Mouse (Mus musculus): ENCODE data around the gene Chp1. TPM values are rescaled to one million over a fixed set of nuclear protein-coding genes. Genes with fewer than 3 reads are reported as not detected.

Chp1 gene
- polyA plus RNA-seq, 1 experiment from 2014 or later: 52.5 TPM

DNA sequence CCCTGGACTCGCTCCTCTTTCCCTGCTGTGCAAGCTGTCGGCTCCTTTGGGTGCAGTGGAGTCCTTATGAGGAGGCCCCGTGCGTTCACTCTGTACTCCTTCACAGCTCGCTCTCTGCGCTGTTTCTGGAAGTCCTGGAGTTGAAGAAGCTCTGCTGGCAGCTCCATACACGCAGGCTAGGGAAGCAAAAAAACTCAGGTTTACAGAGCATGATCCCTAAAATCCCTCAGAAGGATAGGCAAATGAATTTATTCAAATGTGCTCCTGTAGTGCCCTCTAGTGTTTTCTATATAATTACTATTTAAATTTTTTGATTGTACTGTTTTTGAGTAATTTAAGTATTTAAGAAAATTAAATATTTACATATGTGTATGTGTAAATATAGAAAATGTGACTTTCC, 26.9 kb upstream of the Chp1 start:
- Histone ChIP-seq H3K4me1 (ENCODE audit: control insufficient read depth, insufficient read depth, low read length) (no peaks in the 10 kb centered on the region), H3K4me2 (ENCODE audit: low read depth, low read length) (no peak overlapping the region), H3K9me3 (replicated peaks; ENCODE audit: control insufficient read depth, low read length) (no peaks in the 10 kb centered on the region), H3K4me3 (ENCODE audit: low read length) (no peak overlapping the region), H3K9ac (ENCODE audit: low read length) (no peak overlapping the region), H3K27ac (ENCODE audit: low read length) (no peak overlapping the region), H3K27me3 (ENCODE audit: control insufficient read depth, insufficient read depth, low read length) (no peaks in the 10 kb centered on the region), H3K36me3 (ENCODE audit: control insufficient read depth, insufficient read depth) (no peaks in the 10 kb centered on the region)
- ATAC-seq (replicated peaks; ENCODE audit: extremely low read depth, insufficient read depth, low FRiP score): no peak
- WGBS: 68% methylated on average over 7 of the region's 7 CpGs

DNA sequence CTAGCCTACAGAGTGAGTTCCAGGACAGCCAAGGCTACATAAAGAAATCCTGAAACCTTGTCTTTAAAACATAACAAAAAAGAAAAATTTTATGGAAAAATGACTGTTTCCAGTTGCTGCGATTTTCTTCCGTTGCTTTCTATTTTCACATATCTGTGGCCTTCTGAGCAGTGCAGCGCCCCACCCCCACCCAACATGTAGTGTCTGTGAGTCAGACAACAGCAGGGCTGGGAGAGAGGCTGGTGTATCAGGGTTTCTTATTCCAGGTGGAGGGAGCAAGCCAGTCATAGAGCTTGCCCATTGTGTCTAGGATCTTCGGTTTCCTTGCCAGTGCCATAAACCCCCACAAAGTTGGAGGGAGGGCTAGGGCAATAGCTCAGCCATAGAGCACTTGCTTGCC, 23.7 kb upstream of the Chp1 start:
- Histone ChIP-seq H3K4me2 (ENCODE audit: low read depth, low read length) (no peak overlapping the region), H3K36me3 (ENCODE audit: control insufficient read depth, insufficient read depth) (no peaks in the 10 kb centered on the region), H3K27me3 (ENCODE audit: control insufficient read depth, insufficient read depth, low read length) (no peaks in the 10 kb centered on the region), H3K27ac (ENCODE audit: low read length) (no peak overlapping the region), H3K4me1 (ENCODE audit: control insufficient read depth, insufficient read depth, low read length) (no peaks in the 10 kb centered on the region), H3K4me3 (ENCODE audit: low read length) (no peak overlapping the region), H3K9ac (ENCODE audit: low read length) (no peak overlapping the region), H3K9me3 (replicated peaks; ENCODE audit: control insufficient read depth, low read length) (no peaks in the 10 kb centered on the region)
- ATAC-seq (replicated peaks; ENCODE audit: extremely low read depth, insufficient read depth, low FRiP score): no peak
- 79% methylated on average over 4 of the region's 4 CpGs for WGBS

DNA sequence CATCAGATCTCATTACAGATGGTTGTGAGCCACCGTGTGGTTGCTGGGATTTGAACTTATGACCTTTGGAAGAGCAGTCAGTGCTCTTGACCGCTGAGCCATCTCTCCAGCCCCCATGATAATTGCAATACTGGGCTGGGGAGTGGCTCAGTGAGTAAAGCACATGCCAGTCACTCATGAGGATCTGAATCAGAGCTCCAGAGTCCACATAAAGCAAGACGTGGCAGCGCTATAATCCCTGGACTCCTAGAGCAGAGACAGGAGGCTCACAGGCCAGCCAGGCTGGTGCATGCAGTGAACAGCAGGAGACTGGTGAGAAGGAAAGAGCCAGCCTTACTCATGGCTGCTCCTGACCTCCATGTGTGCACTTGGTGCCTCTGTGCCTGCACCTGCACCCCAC, 22.1 kb upstream of the Chp1 start:
- H3K9me3 ChIP-seq (replicated peaks; ENCODE audit: control insufficient read depth, low read length): no peaks in the 10 kb centered on the region
- ATAC-seq (replicated peaks; ENCODE audit: extremely low read depth, insufficient read depth, low FRiP score): no peak
- no peak overlapping the region for H3K9ac ChIP-seq (ENCODE audit: low read length)
- no peaks in the 10 kb centered on the region for H3K4me1 ChIP-seq (ENCODE audit: control insufficient read depth, insufficient read depth, low read length)
- no peak overlapping the region for H3K27ac ChIP-seq (ENCODE audit: low read length)
- WGBS: 59% methylated on average over 4 of the region's 4 CpGs
- H3K4me2 ChIP-seq (ENCODE audit: low read depth, low read length): no peak overlapping the region
- no peaks in the 10 kb centered on the region for H3K36me3 ChIP-seq (ENCODE audit: control insufficient read depth, insufficient read depth)
- no peaks in the 10 kb centered on the region for H3K27me3 ChIP-seq (ENCODE audit: control insufficient read depth, insufficient read depth, low read length)
- no peak overlapping the region for H3K4me3 ChIP-seq (ENCODE audit: low read length)

DNA sequence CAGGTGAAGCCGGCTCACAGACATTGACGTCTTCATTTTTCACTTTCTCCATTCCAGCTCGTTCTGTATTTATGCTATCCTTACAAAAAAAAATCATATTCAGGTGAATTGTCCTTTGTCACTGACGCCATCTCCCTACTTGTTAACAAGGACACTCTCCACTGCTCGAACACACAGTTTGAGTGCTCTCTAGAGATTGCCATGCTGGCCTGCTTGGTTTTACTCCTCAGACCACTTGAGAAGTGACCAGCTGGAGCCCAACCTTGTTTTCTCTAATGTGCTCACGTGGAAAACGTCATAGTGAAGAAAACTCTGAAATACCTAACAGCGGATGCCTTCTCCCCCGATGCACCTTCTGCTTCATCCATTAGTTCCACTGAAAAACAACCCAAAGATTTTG, 8.7 kb upstream of the Chp1 start:
- 63% methylated on average over 9 of the region's 9 CpGs for WGBS
- ATAC-seq (replicated peaks; ENCODE audit: extremely low read depth, insufficient read depth, low FRiP score): no peak

DNA sequence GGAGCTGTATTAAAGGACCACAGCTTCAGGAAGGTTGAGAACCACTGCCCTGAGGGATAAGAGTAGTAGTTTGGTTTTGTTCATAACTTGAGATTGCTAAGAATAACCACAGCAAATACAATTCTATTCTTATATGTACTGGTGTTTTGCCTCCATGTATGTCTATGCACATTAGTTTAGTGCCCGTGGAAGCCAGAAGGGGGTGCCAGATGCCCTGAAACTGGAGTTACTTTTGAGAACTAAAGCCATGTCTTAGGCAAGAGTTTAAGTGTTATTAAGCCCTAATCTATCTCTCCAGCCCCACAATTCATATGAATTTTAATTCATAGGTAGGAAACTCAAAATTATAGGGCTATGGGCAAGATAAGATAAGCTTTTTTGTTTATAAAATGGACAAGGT, 5.4 kb upstream of the Chp1 start:
- no peaks in the 10 kb centered on the region for H3K27me3 ChIP-seq (ENCODE audit: control insufficient read depth, insufficient read depth, low read length)
- WGBS: 21% methylated on average over 1 of the region's 1 CpGs
- no peaks in the 10 kb centered on the region for H3K9me3 ChIP-seq (replicated peaks; ENCODE audit: control insufficient read depth, low read length)
- no peak for ATAC-seq (replicated peaks; ENCODE audit: extremely low read depth, insufficient read depth, low FRiP score)
- no peaks in the 10 kb centered on the region for H3K36me3 ChIP-seq (ENCODE audit: control insufficient read depth, insufficient read depth)
- H3K4me2 ChIP-seq (ENCODE audit: low read depth, low read length): no peak overlapping the region
- no peak overlapping the region for H3K27ac ChIP-seq (ENCODE audit: low read length)
- no peak overlapping the region for H3K9ac ChIP-seq (ENCODE audit: low read length)
- H3K4me3 ChIP-seq (ENCODE audit: low read length): no peak overlapping the region
- no peaks in the 10 kb centered on the region for H3K4me1 ChIP-seq (ENCODE audit: control insufficient read depth, insufficient read depth, low read length)

More for the DNA sequence above, 8.7 kb upstream of the Chp1 start:
- no peaks in the 10 kb centered on the region for H3K36me3 ChIP-seq (ENCODE audit: control insufficient read depth, insufficient read depth)
- no peaks in the 10 kb centered on the region for H3K27me3 ChIP-seq (ENCODE audit: control insufficient read depth, insufficient read depth, low read length)
- H3K4me2 ChIP-seq (ENCODE audit: low read depth, low read length): no peak overlapping the region
- H3K9ac ChIP-seq (ENCODE audit: low read length): no peak overlapping the region
- H3K9me3 ChIP-seq (replicated peaks; ENCODE audit: control insufficient read depth, low read length): no peaks in the 10 kb centered on the region
- no peak overlapping the region for H3K27ac ChIP-seq (ENCODE audit: low read length)
- no peak overlapping the region for H3K4me3 ChIP-seq (ENCODE audit: low read length)
- no peaks in the 10 kb centered on the region for H3K4me1 ChIP-seq (ENCODE audit: control insufficient read depth, insufficient read depth, low read length)

DNA sequence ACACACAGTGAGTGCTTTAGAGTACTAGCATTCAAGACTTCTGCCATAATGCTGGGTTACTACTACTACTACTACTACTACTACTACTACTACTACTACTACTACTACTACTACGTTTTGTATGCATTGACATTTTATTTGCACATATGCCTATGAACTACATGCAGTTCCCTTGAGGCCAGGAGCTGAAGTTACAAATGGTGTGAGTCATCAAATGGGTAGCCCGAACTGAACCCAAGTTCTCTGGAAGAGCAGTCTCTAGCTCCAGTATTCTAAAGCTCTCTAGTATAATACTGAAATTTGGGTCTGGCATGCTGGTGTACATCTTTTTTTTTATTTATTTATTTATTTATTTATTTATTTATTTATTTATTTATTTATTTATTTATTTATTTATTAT, 3.8 kb upstream of the Chp1 start:
- peaks cover 6% of the 10 kb centered on the region for H3K4me1 ChIP-seq (ENCODE audit: control insufficient read depth, insufficient read depth, low read length)
- no peak overlapping the region for H3K9ac ChIP-seq (ENCODE audit: low read length)
- H3K27me3 ChIP-seq (ENCODE audit: control insufficient read depth, insufficient read depth, low read length): no peaks in the 10 kb centered on the region
- H3K36me3 ChIP-seq (ENCODE audit: control insufficient read depth, insufficient read depth): no peaks in the 10 kb centered on the region
- ATAC-seq (replicated peaks; ENCODE audit: extremely low read depth, insufficient read depth, low FRiP score): no peak
- no peak overlapping the region for H3K4me3 ChIP-seq (ENCODE audit: low read length)
- 60% methylated on average over 2 of the region's 2 CpGs for WGBS
- no peaks in the 10 kb centered on the region for H3K9me3 ChIP-seq (replicated peaks; ENCODE audit: control insufficient read depth, low read length)
- H3K4me2 ChIP-seq (ENCODE audit: low read depth, low read length): no peak overlapping the region
- H3K27ac ChIP-seq (ENCODE audit: low read length): no peak overlapping the region

DNA sequence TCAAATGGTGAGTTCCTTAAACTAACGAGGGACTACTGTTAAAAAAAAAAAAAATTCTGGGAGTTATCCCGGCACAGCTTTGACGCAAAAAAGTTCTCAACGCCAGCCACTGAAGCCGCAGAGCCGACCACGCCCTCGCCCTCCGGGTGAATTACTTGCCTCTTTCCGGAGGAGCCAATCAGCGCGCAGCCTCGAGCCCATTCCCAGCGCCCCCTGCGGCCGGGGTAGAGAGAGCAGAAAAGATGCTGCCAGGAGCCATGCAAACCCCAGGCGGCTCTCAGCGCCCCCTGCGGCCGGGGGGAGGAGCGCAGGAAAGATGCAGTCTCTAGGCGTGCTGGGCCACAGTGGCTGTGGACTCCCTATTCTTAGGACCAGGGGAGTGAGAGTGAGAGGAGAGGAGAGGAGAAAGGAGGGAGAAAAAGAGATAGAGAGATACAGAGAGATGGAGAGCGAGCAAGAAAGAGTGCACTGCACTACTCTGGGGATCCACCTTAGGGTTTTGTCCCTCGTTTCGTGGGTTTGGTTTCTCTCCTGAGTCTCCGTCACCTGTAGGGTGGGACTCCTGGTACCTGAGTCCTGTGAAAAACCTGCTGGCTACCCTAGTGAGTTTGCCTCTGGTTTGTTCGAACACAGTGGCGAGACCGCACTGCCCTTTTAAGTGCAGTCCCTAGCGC, 512 bp upstream of the Chp1 start:
- ATAC-seq (replicated peaks; ENCODE audit: extremely low read depth, insufficient read depth, low FRiP score): peak; percentile 71
- Histone ChIP-seq H3K4me1 (ENCODE audit: control insufficient read depth, insufficient read depth, low read length) (peaks cover 12% of the 10 kb centered on the region), H3K27ac (ENCODE audit: low read length) (peak overlapping the region; percentile 68), H3K9me3 (replicated peaks; ENCODE audit: control insufficient read depth, low read length) (no peaks in the 10 kb centered on the region), H3K4me2 (ENCODE audit: low read depth, low read length) (peak overlapping the region; percentile 82), H3K9ac (ENCODE audit: low read length) (peak overlapping the region; percentile 60), H3K36me3 (ENCODE audit: control insufficient read depth, insufficient read depth) (no peaks in the 10 kb centered on the region), H3K27me3 (ENCODE audit: control insufficient read depth, insufficient read depth, low read length) (no peaks in the 10 kb centered on the region), H3K4me3 (ENCODE audit: low read length) (peak overlapping the region; percentile 94)
- under 1% methylated on average over 30 of the region's 30 CpGs for WGBS

DNA sequence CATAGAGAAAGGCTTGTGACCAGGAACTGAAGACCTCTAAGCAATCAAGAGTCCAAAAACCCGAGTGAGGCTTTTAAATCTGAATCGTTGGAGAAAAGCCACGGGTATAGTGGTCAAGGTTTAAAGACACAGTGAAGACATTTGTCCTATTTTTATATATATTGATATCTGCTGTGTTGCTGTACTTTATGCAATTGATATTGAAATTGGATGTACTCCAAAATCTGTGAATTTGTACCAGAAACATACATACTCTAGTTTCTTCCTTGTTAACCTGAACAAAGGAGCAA, 819 bp downstream of the Chp1 start:
- Histone ChIP-seq H3K27me3 (ENCODE audit: control insufficient read depth, insufficient read depth, low read length) (no peaks in the 10 kb centered on the region), H3K36me3 (ENCODE audit: control insufficient read depth, insufficient read depth) (no peaks in the 10 kb centered on the region), H3K9ac (ENCODE audit: low read length) (peak overlapping the region; percentile 83), H3K9me3 (replicated peaks; ENCODE audit: control insufficient read depth, low read length) (no peaks in the 10 kb centered on the region), H3K4me2 (ENCODE audit: low read depth, low read length) (peak overlapping the region; percentile 86), H3K4me1 (ENCODE audit: control insufficient read depth, insufficient read depth, low read length) (peaks cover 12% of the 10 kb centered on the region), H3K27ac (ENCODE audit: low read length) (peak overlapping the region; percentile 81), H3K4me3 (ENCODE audit: low read length) (peak overlapping the region; percentile 94)
- no peak for ATAC-seq (replicated peaks; ENCODE audit: extremely low read depth, insufficient read depth, low FRiP score)
- 8% methylated on average over 3 of the region's 3 CpGs for WGBS

DNA sequence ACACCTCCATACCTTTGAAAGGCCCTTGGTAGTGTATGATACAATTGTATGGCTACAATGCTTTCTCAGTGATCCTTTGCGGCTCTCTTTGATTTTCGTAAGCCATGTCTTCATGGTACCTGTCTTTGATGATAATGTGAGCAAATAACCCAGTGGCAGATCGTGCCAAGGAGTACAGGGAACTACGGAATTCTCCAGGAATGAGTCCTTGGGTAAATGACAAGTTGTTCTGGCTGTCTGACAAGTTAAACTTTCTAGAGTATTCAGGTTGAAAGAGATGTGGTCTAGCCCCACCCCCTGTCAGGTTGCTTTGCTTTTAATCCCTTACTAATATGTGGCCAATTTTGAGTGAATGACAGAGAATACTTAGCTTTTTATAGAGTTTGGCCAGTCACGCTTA, 1.2 kb downstream of the Chp1 start:
- H3K36me3 ChIP-seq (ENCODE audit: control insufficient read depth, insufficient read depth): no peaks in the 10 kb centered on the region
- H3K27me3 ChIP-seq (ENCODE audit: control insufficient read depth, insufficient read depth, low read length): no peaks in the 10 kb centered on the region
- WGBS: 59% methylated on average over 5 of the region's 5 CpGs
- ATAC-seq (replicated peaks; ENCODE audit: extremely low read depth, insufficient read depth, low FRiP score): no peak
- H3K4me3 ChIP-seq (ENCODE audit: low read length): peak overlapping the region; percentile 94
- no peak overlapping the region for H3K27ac ChIP-seq (ENCODE audit: low read length)
- no peak overlapping the region for H3K9ac ChIP-seq (ENCODE audit: low read length)
- peaks cover 12% of the 10 kb centered on the region for H3K4me1 ChIP-seq (ENCODE audit: control insufficient read depth, insufficient read depth, low read length)
- peak overlapping the region; percentile 86 for H3K4me2 ChIP-seq (ENCODE audit: low read depth, low read length)
- no peaks in the 10 kb centered on the region for H3K9me3 ChIP-seq (replicated peaks; ENCODE audit: control insufficient read depth, low read length)
